Mouse (Mus musculus) C2C12 (cell line): ENCODE measurements at regions not wholly inside any gene's neighbourhood (a gene's known extent, or its start where the extent isn't known, plus 50 kb on each side); places are given as distances from the start of the nearest gene placed in this dataset.

ENCODE experiments used
- CEBPB ChIP-seq: IDR thresholded peaks from one replicate; pipeline ENCODE4 v1.6.1; 2011; ENCODE audit warnings: low read depth, mild to moderate bottlenecking, control low read depth, moderate library complexity
- CTCF ChIP-seq: IDR thresholded peaks from one replicate; pipeline ENCODE4 v1.5.1; 2011; ENCODE audit not compliant: control insufficient read depth, insufficient read depth, insufficient read length
- FOSL1 ChIP-seq: IDR thresholded peaks from one replicate; pipeline ENCODE4 v1.8.0; 2011; ENCODE audit warnings: mild to moderate bottlenecking, low read length; ENCODE audit not compliant: poor library complexity, insufficient read depth, severe bottlenecking
- MAX ChIP-seq: IDR thresholded peaks from one replicate; pipeline ENCODE4 v1.6.1; 2011; ENCODE audit warnings: mild to moderate bottlenecking, control low read depth
- MYOD1 ChIP-seq: IDR thresholded peaks from one replicate; pipeline ENCODE4 v1.6.1; 2011; ENCODE audit warnings: low read depth; ENCODE audit not compliant: control insufficient read depth, insufficient read length
- MYOG ChIP-seq: IDR thresholded peaks from one replicate; pipeline ENCODE4 v1.6.1; 2011; ENCODE audit not compliant: control insufficient read depth, insufficient read length; ENCODE audit errors: extremely low read depth
- USF1 ChIP-seq: IDR thresholded peaks from one replicate; pipeline ENCODE4 v1.6.1; 2011; ENCODE audit warnings: low read depth, mild to moderate bottlenecking, control low read depth, moderate library complexity

DNA sequence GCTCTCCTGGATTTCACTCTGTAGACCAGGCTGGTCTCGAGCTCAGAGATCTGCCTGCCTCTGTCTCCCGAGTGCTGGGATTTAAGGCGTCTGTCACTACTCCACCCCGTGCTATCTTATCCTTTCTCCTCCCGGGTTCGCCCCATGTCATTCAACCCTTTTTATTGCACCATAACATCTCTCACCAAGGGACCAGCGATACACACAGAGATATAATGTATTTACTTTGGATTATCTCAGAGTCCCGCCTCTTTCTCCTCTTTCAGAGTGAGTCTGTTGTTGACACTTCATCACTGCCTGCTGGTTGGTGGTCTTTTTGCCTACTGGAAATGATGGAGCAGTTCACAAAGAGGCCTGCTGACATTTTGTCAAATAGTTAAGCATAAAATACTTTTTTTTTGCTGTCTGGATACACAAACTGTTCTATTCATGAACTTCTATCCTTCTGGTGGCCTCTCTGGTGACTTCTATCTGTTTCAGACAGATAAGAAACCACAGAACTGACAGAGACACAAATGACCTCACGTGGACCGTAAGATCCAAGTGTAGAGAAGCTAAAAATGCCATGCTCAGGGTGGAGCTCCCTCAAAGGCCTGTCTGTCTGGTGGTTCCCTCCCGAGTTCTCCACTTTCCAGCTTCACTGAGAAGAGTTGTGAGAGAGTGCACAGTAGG lies 70.1 kb upstream of the Ranbp3l start:
- TF ChIP-seq CTCF (no peak), USF1 (no peak), MAX (no peak), MYOD1 (no peak), MYOG (no peak), FOSL1 (no peak), CEBPB (no peak)
